1 mouse cellular context compared by ENCODE assay signal in genomic region chr13:56289998-56290397, GRCm38 (mm10).
TF ChIP-seq lines count a peak whose summit lies in the region.

No protein-coding gene starts in this region.

TF ChIP-seq in CH12.LX, 34 proteins besides CTCF, POLR2A, EP300 and RAD21 (continued from another document):
- TF ChIP-seq PAX5 (IDR thresholded peaks at IDR 0.05; ENCODE audit: low read length) (no peak), ZNF384 (IDR thresholded peaks at IDR 0.05; ENCODE audit: low read depth, low read length) (no peak), CHD2 (IDR thresholded peaks at IDR 0.05; ENCODE audit: low read length) (no peak), SMC3 (IDR thresholded peaks at IDR 0.05; ENCODE audit: low read depth, low read length) (no peak), MYC (IDR thresholded peaks at IDR 0.05; ENCODE audit: low read depth, low read length) (no peak), JUN (IDR thresholded peaks at IDR 0.05; ENCODE audit: insufficient read depth, low read depth, low read length) (no peak), MAX (IDR thresholded peaks at IDR 0.05; ENCODE audit: low read length) (no peak), ELF1 (IDR thresholded peaks at IDR 0.05; ENCODE audit: low read depth, low read length) (no peak)
